Mouse (Mus musculus) lung, postnatal 0 days (tissue): ENCODE data around the gene Rftn1. TPM values are rescaled to one million over a fixed set of nuclear protein-coding genes. Genes with fewer than 3 reads are reported as not detected.
A peak's percentile ranks its signal among the peaks of the same experiment; 100 is the strongest.

ENCODE experiments used
- ATAC-seq: fragments of 200-750 bp; cut with Nextera tagmentation; 2 replicates; pipeline ENCODE4 v1.8.0; 2017; ENCODE audit warnings: moderate library complexity
- DNase-seq: peaks from one replicate; pipeline ENCODE4 v3.0.0-alpha.2; 2016; ENCODE audit warnings: low spot score
- H3K27ac ChIP-seq: fragments of 300-500 bp; sonication (generic); 2 replicates; pipeline ENCODE4 v1.5.1; 2014; ENCODE audit warnings: antibody characterized with exemption, mild to moderate bottlenecking, low read length, mixed read lengths
- H3K27me3 ChIP-seq: fragments of 300-500 bp; sonication (generic); replicated peaks from 2 replicates; pipeline ENCODE4 v1.6.1; 2014; ENCODE audit warnings: low read length, mixed read lengths; ENCODE audit not compliant: insufficient read depth
- H3K36me3 ChIP-seq: fragments of 300-500 bp; sonication (generic); 2 replicates; pipeline ENCODE4 v1.6.1; 2014; ENCODE audit warnings: low read length, mixed read lengths; ENCODE audit not compliant: insufficient read depth
- H3K4me1 ChIP-seq: fragments of 300-500 bp; sonication (generic); 2 replicates; pipeline ENCODE4 v1.6.1; 2014; ENCODE audit warnings: antibody characterized with exemption, low read depth, low read length, mixed read lengths; ENCODE audit not compliant: insufficient read depth
- H3K4me2 ChIP-seq: fragments of 300-500 bp; sonication (generic); replicated peaks from 2 replicates; pipeline ENCODE4 v1.6.1; 2014; ENCODE audit warnings: low read depth, mild to moderate bottlenecking, low read length, moderate library complexity, mixed read lengths
- H3K4me3 ChIP-seq: fragments of 300-500 bp; sonication (generic); 2 replicates; pipeline ENCODE4 v1.5.1; 2014; ENCODE audit warnings: low read depth, low read length
- H3K9ac ChIP-seq: fragments of 300-500 bp; sonication (generic); replicated peaks from 2 replicates; pipeline ENCODE4 v1.6.1; 2014; ENCODE audit warnings: low read depth, mild to moderate bottlenecking
- H3K9me3 ChIP-seq: fragments of 300-500 bp; sonication (generic); 2 replicates; pipeline ENCODE4 v1.6.1; 2016; ENCODE audit warnings: low read length, mixed read lengths
- CTCF ChIP-seq: IDR thresholded peaks from 2 replicates; pipeline ENCODE4 v1.5.1; 2016; ENCODE audit warnings: antibody characterized with exemption, mild to moderate bottlenecking
- EP300 ChIP-seq: IDR thresholded peaks from 2 replicates; pipeline ENCODE4 v1.6.1; 2016; ENCODE audit warnings: antibody characterized with exemption, mild to moderate bottlenecking, control low read depth
- WGBS: fragments of 180-500 bp; shearing (Covaris S2); extraction: QIAGEN DNeasy Blood & Tissue Kit; methylation state at CpG from one replicate; pipeline ENCODE4 v1.1.7; 2014; 5-methylcytosine and 5-hydroxymethylcytosine counted together
- polyA plus RNA-seq: library from polyadenylated mRNA; unstranded; fragments of >200 nt; fragmentation: Nextera tagmentation; extraction: Ambion mirVana; gene quantifications from 2 replicates; pipeline ENCODE4 v1.2.1, GENCODE M21; 2015

Gene Rftn1
- polyA plus RNA-seq, 1 experiment from 2014 or later = 18.2 TPM

- no peak overlapping the region for H3K4me3 ChIP-seq
- TF ChIP-seq EP300 (no peak), CTCF (no peak)
- H3K4me2 ChIP-seq = no peak overlapping the region
- H3K27me3 ChIP-seq = no peaks in the 10 kb centered on the region
- no peak overlapping the region for H3K27ac ChIP-seq
- WGBS = 60% methylated on average over 6 of the region's 6 CpGs
- H3K4me1 ChIP-seq = no peaks in the 10 kb centered on the region
- H3K9me3 ChIP-seq = no peaks in the 10 kb centered on the region
- no peak for ATAC-seq
- no peaks in the 10 kb centered on the region for H3K36me3 ChIP-seq
- no peak overlapping the region for H3K9ac ChIP-seq
- DNase-seq = no peak
Observed at GRCm38 (mm10) chr17:50160357-50160756, 30.1 kb downstream of the Rftn1 start.

- H3K9ac ChIP-seq = no peak overlapping the region
- no peak overlapping the region for H3K27ac ChIP-seq
- ATAC-seq (no peak), DNase-seq (no peak)
- H3K36me3 ChIP-seq = no peaks in the 10 kb centered on the region
- H3K4me1 ChIP-seq = no peaks in the 10 kb centered on the region
- no peaks in the 10 kb centered on the region for H3K27me3 ChIP-seq
- no peaks in the 10 kb centered on the region for H3K9me3 ChIP-seq
- TF ChIP-seq EP300 (no peak), CTCF (no peak)
- 87% methylated on average over 6 of the region's 6 CpGs for WGBS
- H3K4me3 ChIP-seq = no peak overlapping the region
- no peak overlapping the region for H3K4me2 ChIP-seq
Observed at GRCm38 (mm10) chr17:50159816-50160215, 30.7 kb downstream of the Rftn1 start.

GRCm38 (mm10) chr17:50158565-50158964, 31.9 kb downstream of the Rftn1 start:
- H3K36me3 ChIP-seq = no peaks in the 10 kb centered on the region
- no peak overlapping the region for H3K27ac ChIP-seq
- H3K27me3 ChIP-seq = no peaks in the 10 kb centered on the region
- H3K4me3 ChIP-seq = no peak overlapping the region
- no peak for ATAC-seq
- no peak for DNase-seq
- no peaks in the 10 kb centered on the region for H3K9me3 ChIP-seq
- no peaks in the 10 kb centered on the region for H3K4me1 ChIP-seq
- H3K4me2 ChIP-seq = no peak overlapping the region
- TF ChIP-seq CTCF = no peak
- TF ChIP-seq EP300 = no peak
- H3K9ac ChIP-seq = no peak overlapping the region
- 69% methylated on average over 6 of the region's 6 CpGs for WGBS

GRCm38 (mm10) chr17:50157190-50158150, 33.0 kb downstream of the Rftn1 start:
- ATAC-seq (no peak), DNase-seq (peak; percentile 12)
- no peak overlapping the region for H3K27ac ChIP-seq
- H3K36me3 ChIP-seq = no peaks in the 10 kb centered on the region
- WGBS = 83% methylated on average over 15 of the region's 15 CpGs
- no peak overlapping the region for H3K4me2 ChIP-seq
- H3K27me3 ChIP-seq = no peaks in the 10 kb centered on the region
- no peak for TF ChIP-seq EP300
- TF ChIP-seq CTCF = no peak
- no peaks in the 10 kb centered on the region for H3K4me1 ChIP-seq
- H3K9ac ChIP-seq = no peak overlapping the region
- no peaks in the 10 kb centered on the region for H3K9me3 ChIP-seq
- H3K4me3 ChIP-seq = no peak overlapping the region

GRCm38 (mm10) chr17:50152085-50152484, 38.4 kb downstream of the Rftn1 start:
- Histone ChIP-seq H3K4me1 (no peaks in the 10 kb centered on the region), H3K36me3 (no peaks in the 10 kb centered on the region), H3K9ac (no peak overlapping the region), H3K9me3 (no peaks in the 10 kb centered on the region), H3K4me2 (no peak overlapping the region), H3K27ac (no peak overlapping the region), H3K4me3 (no peak overlapping the region), H3K27me3 (no peaks in the 10 kb centered on the region)
- TF ChIP-seq CTCF (no peak), EP300 (no peak)
- DNase-seq (no peak), ATAC-seq (no peak)
- 89% methylated on average over 5 of the region's 5 CpGs for WGBS

- no peaks in the 10 kb centered on the region for H3K36me3 ChIP-seq
- no peaks in the 10 kb centered on the region for H3K4me1 ChIP-seq
- TF ChIP-seq CTCF (no peak), EP300 (no peak)
- H3K27ac ChIP-seq = no peak overlapping the region
- no peak overlapping the region for H3K9ac ChIP-seq
- DNase-seq (no peak), ATAC-seq (no peak)
- H3K27me3 ChIP-seq = no peaks in the 10 kb centered on the region
- H3K4me2 ChIP-seq = no peak overlapping the region
- 94% methylated on average over 7 of the region's 7 CpGs for WGBS
- no peak overlapping the region for H3K4me3 ChIP-seq
- H3K9me3 ChIP-seq = no peaks in the 10 kb centered on the region
Observed at GRCm38 (mm10) chr17:50151208-50151723, 39.2 kb downstream of the Rftn1 start.
